Mouse (Mus musculus) G1E (cell line): ENCODE results near the gene Alg5.

Source experiments
- CTCF ChIP-seq: IDR thresholded peaks from 2 replicates; pipeline ENCODE4 v1.5.1; 2012; ENCODE audit warnings: low read depth, low read length, inconsistent platforms, mixed read lengths
- TAL1 ChIP-seq: conservative IDR thresholded peaks from 2 replicates; pipeline ENCODE4 v1.6.1; 2012; ENCODE audit warnings: low read depth, low read length, inconsistent platforms, mixed read lengths

- TF ChIP-seq CTCF (no peak), TAL1 (no peak)
These were observed 26.4 kb upstream of the Alg5 start for GRCm38 (mm10) chr3:54708972-54709371.
